Mouse (Mus musculus): ENCODE results near the gene Mettl23.

DNA sequence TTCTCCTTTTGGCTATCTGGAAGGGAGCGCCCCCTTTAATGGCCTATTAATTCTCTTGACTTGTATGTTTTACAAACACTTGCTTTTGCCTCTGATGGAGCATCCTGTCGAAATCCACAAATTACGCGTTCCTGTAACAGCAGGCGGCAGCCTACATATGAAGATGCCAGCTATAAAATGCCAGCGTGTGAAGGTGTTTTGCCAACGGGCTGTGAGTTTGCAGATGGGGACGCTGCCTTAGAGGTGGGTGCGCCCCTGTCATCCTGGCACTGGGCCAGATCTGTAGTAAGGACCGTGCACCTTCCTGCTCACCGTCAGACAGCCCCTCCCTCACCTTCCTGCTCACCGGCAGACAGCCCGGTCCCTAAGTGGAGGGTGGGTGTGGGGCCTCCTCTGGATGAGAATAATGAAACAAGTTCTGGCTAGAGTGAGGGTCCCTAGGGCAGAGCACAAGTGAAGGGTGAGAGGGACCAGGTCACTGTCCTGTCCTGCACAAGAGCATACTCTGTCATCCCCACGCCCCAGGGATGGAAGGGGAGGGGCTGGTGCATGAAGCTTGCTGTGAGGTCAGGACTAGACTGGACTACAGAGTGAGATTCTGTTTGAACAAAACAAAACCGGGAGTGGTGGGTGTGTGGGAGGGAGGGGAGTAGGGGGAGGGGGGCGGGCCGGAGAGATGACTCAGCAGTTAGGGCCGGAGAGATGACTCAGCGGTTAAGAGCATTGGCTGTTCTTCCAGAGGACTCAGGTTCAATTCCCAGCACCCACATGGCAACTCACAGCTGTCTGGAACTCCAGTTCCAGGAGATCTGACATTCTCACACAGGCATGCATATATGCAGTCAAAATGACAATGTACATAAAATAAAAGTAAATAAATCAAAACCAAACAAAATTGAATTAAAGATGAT is 50.7 kb downstream of the Mettl23 start:
- TF ChIP-seq CTCF (IDR thresholded peaks at IDR 0.05; ENCODE audit: low read depth) (no peak), EP300 (IDR thresholded peaks at IDR 0.05; ENCODE audit: low read depth) (no peak)

Measured in liver, embryonic 14.5 days (tissue).